Mouse (Mus musculus): ENCODE measurements around the gene Numa1. TPM values are rescaled to one million over a fixed set of nuclear protein-coding genes. Genes with fewer than 3 reads are reported as not detected.
"Not testable (repeated sequence)": the region's sequence is repeated elsewhere in the genome, so short reads cannot be mapped to it uniquely, and the experiment has no call there.

The Numa1 gene
- polyA plus RNA-seq, 1 experiment from 2014 or later, result 134 TPM

- H3K9me3 ChIP-seq, result no peaks in the 10 kb centered on the region
- peaks cover 8% of the 10 kb centered on the region; the same call in 1 of the 2 replicates for H3K4me1 ChIP-seq (replicated peaks)
- no peaks in the 10 kb centered on the region for H3K27me3 ChIP-seq
- H3K4me2 ChIP-seq, result peak within 1 kb of the TSS; percentile 74
- 11% methylated on average over 11 of the region's 11 CpGs for WGBS
- peak within 1 kb of the TSS; percentile 90 for H3K9ac ChIP-seq (replicated peaks)
- ATAC-seq (ENCODE audit: insufficient number of reproducible peaks, insufficient read depth, low FRiP score, low TSS enrichment, low read depth), result no peak
- H3K4me3 ChIP-seq (replicated peaks), result peak within 1 kb of the TSS; percentile 77
- peaks cover 39% of the 10 kb centered on the region for H3K36me3 ChIP-seq
- peak within 1 kb of the TSS; percentile 97 for H3K27ac ChIP-seq
Observed at GRCm38 (mm10) chr7:101906287-101906681, 27.6 kb upstream of the Numa1 start, which contains the start of gene Tomt. Gene Tomt, minus strand, starts transcription at chr7:101906359.

- peak overlapping the region; percentile 74 for H3K4me2 ChIP-seq
- peaks cover 43% of the 10 kb centered on the region for H3K36me3 ChIP-seq
- H3K27ac ChIP-seq, result peak overlapping the region; percentile 25; the same call in 1 of the 2 replicates
- peak overlapping the region; percentile 90 for H3K9ac ChIP-seq (replicated peaks)
- H3K4me3 ChIP-seq (replicated peaks), result peak overlapping the region; percentile 77
- no peaks in the 10 kb centered on the region for H3K27me3 ChIP-seq
- H3K9me3 ChIP-seq, result no peaks in the 10 kb centered on the region
- no peak for ATAC-seq (ENCODE audit: insufficient number of reproducible peaks, insufficient read depth, low FRiP score, low TSS enrichment, low read depth)
- 75% methylated on average over 8 of the region's 8 CpGs for WGBS
- peaks cover 8% of the 10 kb centered on the region; the same call in 1 of the 2 replicates for H3K4me1 ChIP-seq (replicated peaks)
Observed at GRCm38 (mm10) chr7:101906696-101907095, 27.2 kb upstream of the Numa1 start.

DNA sequence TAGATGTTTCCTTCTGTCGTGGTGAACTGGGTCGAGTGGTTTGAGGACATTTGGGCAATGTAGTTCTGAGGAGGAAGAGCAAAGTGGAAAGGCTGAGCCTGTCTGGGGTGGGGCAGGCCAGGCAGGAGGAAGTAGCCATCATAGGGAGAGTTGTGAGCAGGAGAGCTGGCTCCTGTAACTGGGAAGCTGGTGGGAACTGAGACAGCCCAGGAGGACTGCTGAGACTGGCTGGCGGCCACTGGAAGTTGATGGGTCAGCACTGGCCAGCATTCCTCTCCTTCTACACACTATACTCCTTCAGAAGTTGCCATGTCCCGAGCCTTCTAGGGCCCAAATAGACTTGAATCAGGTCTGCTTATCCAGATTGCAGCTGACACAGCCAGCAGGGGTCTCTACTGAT, 25.5 kb upstream of the Numa1 start:
- H3K9me3 ChIP-seq, result no peaks in the 10 kb centered on the region
- no peak overlapping the region for H3K27ac ChIP-seq
- no peak for ATAC-seq (ENCODE audit: insufficient number of reproducible peaks, insufficient read depth, low FRiP score, low TSS enrichment, low read depth)
- no peak overlapping the region for H3K9ac ChIP-seq (replicated peaks)
- no peak overlapping the region for H3K4me2 ChIP-seq
- peaks cover 8% of the 10 kb centered on the region; the same call in 1 of the 2 replicates for H3K4me1 ChIP-seq (replicated peaks)
- H3K36me3 ChIP-seq, result peaks cover 48% of the 10 kb centered on the region
- 77% methylated on average over 4 of the region's 4 CpGs for WGBS
- H3K27me3 ChIP-seq, result no peaks in the 10 kb centered on the region
- H3K4me3 ChIP-seq (replicated peaks), result no peak overlapping the region

DNA sequence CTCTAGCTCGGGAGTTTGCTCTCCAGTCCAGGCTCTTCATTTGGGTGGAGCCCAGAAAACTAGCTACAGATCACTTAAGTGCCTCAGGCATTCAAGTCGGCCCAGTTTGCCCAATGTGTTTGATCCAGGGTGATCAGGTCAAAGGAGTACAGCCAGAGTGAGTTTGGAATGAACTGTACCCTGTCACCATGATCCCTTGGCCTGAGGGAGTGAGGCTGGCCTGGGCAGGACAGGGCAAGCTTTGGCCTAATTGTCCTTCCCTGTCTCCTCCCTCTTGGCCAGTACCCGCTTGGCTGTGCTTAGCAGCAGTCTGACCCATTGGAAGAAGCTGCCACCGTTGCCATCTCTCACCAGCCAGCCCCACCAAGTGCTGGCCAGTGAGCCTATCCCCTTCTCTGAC, 23.8 kb upstream of the Numa1 start:
- WGBS, result 72% methylated on average over 4 of the region's 4 CpGs

DNA sequence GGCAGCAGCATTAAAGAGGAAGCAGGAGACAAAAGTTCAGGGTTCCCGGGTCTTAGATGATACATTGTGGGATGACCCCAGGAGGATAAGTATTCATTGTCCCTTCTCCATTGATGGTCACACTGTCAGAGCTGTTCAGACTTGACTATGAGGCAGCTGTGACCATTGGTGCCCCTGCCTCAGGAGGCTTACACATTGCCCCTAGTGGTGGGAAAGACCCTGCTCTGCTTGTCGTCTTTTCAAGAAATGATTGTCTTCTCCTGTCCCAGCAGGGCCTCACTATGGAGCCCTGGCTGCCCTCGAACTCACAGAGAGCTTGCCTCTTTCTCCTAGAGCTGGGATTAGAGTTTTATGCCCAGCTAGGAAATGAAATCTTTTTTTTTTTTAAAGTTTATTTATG, 21.9 kb upstream of the Numa1 start:
- no peak for ATAC-seq (ENCODE audit: insufficient number of reproducible peaks, insufficient read depth, low FRiP score, low TSS enrichment, low read depth)
- Histone ChIP-seq H3K27me3 (no peaks in the 10 kb centered on the region), H3K9me3 (no peaks in the 10 kb centered on the region), H3K36me3 (peaks cover 70% of the 10 kb centered on the region), H3K9ac (replicated peaks) (no peak overlapping the region), H3K4me3 (replicated peaks) (no peak overlapping the region), H3K4me2 (no peak overlapping the region), H3K27ac (no peak overlapping the region), H3K4me1 (replicated peaks) (0 out of 2 replicates have a peak, but pooled peaks cover 2% of the 10 kb centered on the region)
- WGBS, result 65% methylated on average over 3 of the region's 3 CpGs

More for the DNA sequence above, 23.8 kb upstream of the Numa1 start:
- ATAC-seq (ENCODE audit: insufficient number of reproducible peaks, insufficient read depth, low FRiP score, low TSS enrichment, low read depth), result no peak
- Histone ChIP-seq H3K27ac (no peak overlapping the region), H3K36me3 (peaks cover 66% of the 10 kb centered on the region), H3K9me3 (no peaks in the 10 kb centered on the region), H3K4me2 (no peak overlapping the region), H3K4me1 (replicated peaks) (peaks cover 8% of the 10 kb centered on the region; the same call in 1 of the 2 replicates), H3K4me3 (replicated peaks) (no peak overlapping the region), H3K27me3 (no peaks in the 10 kb centered on the region), H3K9ac (replicated peaks) (no peak overlapping the region)

- Histone ChIP-seq H3K27ac (no peak overlapping the region), H3K4me2 (no peak overlapping the region), H3K36me3 (peaks cover 25% of the 10 kb centered on the region), H3K4me1 (replicated peaks) (no peaks in the 10 kb centered on the region), H3K27me3 (no peaks in the 10 kb centered on the region), H3K9ac (replicated peaks) (no peak overlapping the region), H3K9me3 (no peaks in the 10 kb centered on the region), H3K4me3 (replicated peaks) (no peak overlapping the region)
- 19% methylated on average over 1 of the region's 1 CpGs for WGBS
- peak; percentile 61; the same call in 1 of the 2 replicates for ATAC-seq (ENCODE audit: insufficient number of reproducible peaks, insufficient read depth, low FRiP score, low TSS enrichment, low read depth)
Observed at GRCm38 (mm10) chr7:101918071-101918470, 15.8 kb upstream of the Numa1 start.

DNA sequence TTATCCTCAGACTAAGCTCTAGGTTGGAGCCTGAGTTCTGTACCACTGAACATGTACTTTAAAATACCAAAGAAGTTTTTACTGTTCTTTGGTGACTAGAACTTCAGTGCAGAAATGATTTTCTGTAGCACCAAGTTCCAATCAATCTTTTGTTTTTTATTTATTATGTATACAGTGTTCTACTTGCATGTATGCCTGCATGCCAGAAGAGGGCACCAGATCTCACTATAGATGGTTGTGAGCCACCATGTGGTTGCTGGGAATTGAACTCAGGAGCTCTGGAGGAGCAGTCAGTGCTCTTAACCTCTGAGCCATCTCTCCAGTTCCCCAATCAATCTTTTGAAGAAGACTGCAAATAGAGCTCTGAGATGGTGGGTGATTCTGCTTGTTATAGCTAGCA, 8.0 kb upstream of the Numa1 start:
- H3K4me2 ChIP-seq; H3K4me3 ChIP-seq (replicated peaks); H3K27me3 ChIP-seq; H3K4me1 ChIP-seq (replicated peaks); H3K9me3 ChIP-seq; ATAC-seq (ENCODE audit: insufficient number of reproducible peaks, insufficient read depth, low FRiP score, low TSS enrichment, low read depth); H3K27ac ChIP-seq; H3K9ac ChIP-seq (replicated peaks); H3K36me3 ChIP-seq: not testable (repeated sequence)

DNA sequence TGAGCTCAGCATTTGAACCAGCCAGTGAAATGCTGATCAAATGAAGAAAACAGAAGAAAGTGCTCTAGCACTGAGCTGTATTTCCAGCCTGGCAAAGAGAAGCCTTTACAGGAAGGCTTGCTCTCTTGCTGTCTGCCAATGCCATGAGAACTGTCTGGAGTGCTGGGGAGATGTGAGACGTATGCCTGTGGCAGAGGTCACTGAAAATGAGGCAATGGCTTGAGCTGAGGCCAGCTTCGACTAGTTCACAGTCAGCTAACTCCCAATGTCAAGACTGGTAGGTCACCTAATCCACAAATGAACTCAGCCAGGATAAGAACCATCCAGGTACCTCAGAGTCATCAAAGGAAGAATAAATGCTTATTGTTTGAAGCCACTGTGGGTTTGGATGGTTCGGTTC, 5.8 kb upstream of the Numa1 start:
- H3K4me2 ChIP-seq, result no peak overlapping the region
- H3K4me3 ChIP-seq (replicated peaks), result no peak overlapping the region
- H3K27me3 ChIP-seq, result no peaks in the 10 kb centered on the region
- ATAC-seq (ENCODE audit: insufficient number of reproducible peaks, insufficient read depth, low FRiP score, low TSS enrichment, low read depth), result no peak
- H3K36me3 ChIP-seq, result no peaks in the 10 kb centered on the region
- 87% methylated on average over 3 of the region's 3 CpGs for WGBS
- H3K9ac ChIP-seq (replicated peaks), result no peak overlapping the region
- no peaks in the 10 kb centered on the region for H3K9me3 ChIP-seq
- peaks cover 6% of the 10 kb centered on the region; the same call in 1 of the 2 replicates for H3K4me1 ChIP-seq (replicated peaks)
- H3K27ac ChIP-seq, result no peak overlapping the region

DNA sequence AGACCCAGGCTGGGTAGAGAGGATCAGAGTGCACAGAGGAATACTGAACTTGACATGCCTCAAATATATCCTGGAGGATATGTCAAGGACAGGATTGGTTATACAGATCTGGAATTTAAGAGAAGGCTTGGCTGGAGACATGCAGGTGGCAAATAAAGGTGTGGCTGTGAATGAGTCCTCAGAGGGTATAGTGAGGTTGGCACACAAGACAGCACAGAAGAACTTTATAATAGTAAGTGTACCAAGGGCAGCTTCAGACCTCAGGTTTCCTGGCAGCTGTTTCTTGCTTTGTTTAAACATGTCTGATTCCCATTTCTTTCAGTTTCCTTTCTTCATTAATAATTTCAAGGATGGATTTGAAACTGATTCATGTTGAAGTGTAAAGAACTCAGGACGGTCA, 1.4 kb upstream of the Numa1 start:
- no peak for ATAC-seq (ENCODE audit: insufficient number of reproducible peaks, insufficient read depth, low FRiP score, low TSS enrichment, low read depth)
- no peaks in the 10 kb centered on the region; the same call in 1 of the 2 replicates for H3K36me3 ChIP-seq
- H3K4me1 ChIP-seq (replicated peaks), result peaks cover 14% of the 10 kb centered on the region; the same call in 1 of the 2 replicates
- H3K9ac ChIP-seq (replicated peaks), result no peak overlapping the region
- H3K4me2 ChIP-seq, result peak overlapping the region; percentile 69
- 92% methylated on average over 1 of the region's 1 CpGs for WGBS
- no peak overlapping the region for H3K27ac ChIP-seq
- H3K4me3 ChIP-seq (replicated peaks), result peak overlapping the region; percentile 79; the same call in 1 of the 2 replicates
- H3K9me3 ChIP-seq, result no peaks in the 10 kb centered on the region
- no peaks in the 10 kb centered on the region for H3K27me3 ChIP-seq

- H3K27ac ChIP-seq, result peak overlapping the region; percentile 76
- peaks cover 14% of the 10 kb centered on the region; the same call in 1 of the 2 replicates for H3K4me1 ChIP-seq (replicated peaks)
- WGBS, result 5% methylated on average over 15 of the region's 15 CpGs
- H3K9me3 ChIP-seq, result no peaks in the 10 kb centered on the region
- peak overlapping the region; percentile 67 for H3K9ac ChIP-seq (replicated peaks)
- H3K36me3 ChIP-seq, result peaks cover 1% of the 10 kb centered on the region; the same call in 1 of the 2 replicates
- no peak for ATAC-seq (ENCODE audit: insufficient number of reproducible peaks, insufficient read depth, low FRiP score, low TSS enrichment, low read depth)
- peak overlapping the region; percentile 79 for H3K4me3 ChIP-seq (replicated peaks)
- H3K4me2 ChIP-seq, result peak overlapping the region; percentile 69
- H3K27me3 ChIP-seq, result no peaks in the 10 kb centered on the region
Observed at GRCm38 (mm10) chr7:101933300-101933699, 611 bp upstream of the Numa1 start.

DNA sequence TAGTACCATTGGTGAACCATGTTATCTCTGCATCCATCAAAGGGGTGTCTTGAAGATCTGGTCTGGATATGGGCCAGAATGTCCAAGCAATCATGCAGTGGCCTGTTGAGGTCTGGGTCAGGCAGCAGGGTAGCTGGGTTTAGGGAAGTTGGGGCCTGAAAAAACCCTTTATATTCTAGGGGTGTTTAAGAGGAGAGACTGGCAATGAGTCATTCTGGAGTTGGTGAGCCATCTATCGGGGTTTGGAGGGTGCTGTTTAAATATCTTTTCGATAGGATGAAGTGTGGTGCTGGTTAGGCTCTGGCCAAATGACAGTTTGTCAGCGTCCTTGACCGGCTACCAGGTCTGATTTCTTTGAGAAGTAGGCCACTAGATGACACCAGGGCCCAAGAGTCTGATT, 2.0 kb downstream of the Numa1 start:
- H3K36me3 ChIP-seq, result peaks cover 15% of the 10 kb centered on the region; the same call in 1 of the 2 replicates
- H3K27me3 ChIP-seq, result no peaks in the 10 kb centered on the region
- no peak overlapping the region for H3K9ac ChIP-seq (replicated peaks)
- H3K4me3 ChIP-seq (replicated peaks), result no peak overlapping the region
- peaks cover 14% of the 10 kb centered on the region; the same call in 1 of the 2 replicates for H3K4me1 ChIP-seq (replicated peaks)
- H3K4me2 ChIP-seq, result no peak overlapping the region
- no peak overlapping the region for H3K27ac ChIP-seq
- WGBS, result 93% methylated on average over 4 of the region's 4 CpGs
- no peaks in the 10 kb centered on the region for H3K9me3 ChIP-seq
- no peak for ATAC-seq (ENCODE audit: insufficient number of reproducible peaks, insufficient read depth, low FRiP score, low TSS enrichment, low read depth)

GRCm38 (mm10) chr7:101936996-101937395, 3.1 kb downstream of the Numa1 start:
- 94% methylated on average over 4 of the region's 4 CpGs for WGBS
- no peak for ATAC-seq (ENCODE audit: insufficient number of reproducible peaks, insufficient read depth, low FRiP score, low TSS enrichment, low read depth)
- Histone ChIP-seq H3K4me3 (replicated peaks) (no peak overlapping the region), H3K27ac (no peak overlapping the region), H3K36me3 (peaks cover 15% of the 10 kb centered on the region; the same call in 1 of the 2 replicates), H3K27me3 (no peaks in the 10 kb centered on the region), H3K9ac (replicated peaks) (no peak overlapping the region), H3K4me1 (replicated peaks) (peaks cover 14% of the 10 kb centered on the region; the same call in 1 of the 2 replicates), H3K4me2 (no peak overlapping the region), H3K9me3 (no peaks in the 10 kb centered on the region)

Measured in limb, embryonic 12.5 days (tissue).